Mouse (Mus musculus): Measurements from ENCODE around the gene Cd44.

- TF ChIP-seq HCFC1 (IDR thresholded peaks at IDR 0.05; ENCODE audit: borderline replicate concordance, insufficient read depth, low read length) (no peak), ZC3H11A (IDR thresholded peaks at IDR 0.05; ENCODE audit: borderline replicate concordance, low read depth, low read length) (no peak), CHD2 (IDR thresholded peaks at IDR 0.05; ENCODE audit: low read depth, low read length) (no peak), ZNF384 (IDR thresholded peaks at IDR 0.05; ENCODE audit: low read depth, low read length) (no peak)
Measured at GRCm38 (mm10) chr2:102807633-102808032, 93.8 kb downstream of the Cd44 start.
